Mouse (Mus musculus): Measurements from ENCODE around the gene A830018L16Rik.

DNA sequence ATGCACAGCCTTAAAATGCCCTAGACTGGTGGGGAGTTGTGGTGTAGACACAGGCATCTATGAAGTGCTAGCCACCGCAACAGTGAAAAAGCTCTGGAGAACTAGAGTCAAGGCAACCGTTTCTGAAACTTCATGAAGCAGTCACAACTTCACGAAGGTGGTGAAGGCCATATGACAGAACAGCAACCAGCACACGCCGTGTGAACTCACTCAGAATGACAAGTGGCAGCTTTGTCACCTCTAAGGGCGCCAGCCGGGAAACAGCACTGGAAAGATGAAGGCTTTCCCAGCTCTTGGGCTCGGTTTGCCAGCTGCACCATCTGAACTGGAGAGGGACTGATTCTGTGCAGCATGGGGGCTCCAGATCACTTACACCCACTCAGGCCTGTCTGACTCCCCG, 523.1 kb downstream of the A830018L16Rik start:
- TF ChIP-seq POLR2A (IDR thresholded peaks at IDR 0.05; ENCODE audit: low read depth, low read length) (no peak), CTCF (IDR thresholded peaks at IDR 0.05; ENCODE audit: extremely low read depth, insufficient read depth, insufficient read length, insufficient replicate concordance) (no peak)

Data from spleen, adult 2 months (tissue).